Mouse (Mus musculus) adrenal gland, adult (tissue): ENCODE data around the gene Lurap1l.
A peak's percentile ranks its signal among the peaks of the same experiment; 100 is the strongest.

Experiments
- DNase-seq, 2 experiments: peaks; one replicate each; pipeline ENCODE4 v3.0.0; 2022 to 2023; ENCODE audit warnings: low spot score in 1 of 2; ENCODE audit not compliant: inconsistent age in 2 of 2

Lurap1l gene

DNA sequence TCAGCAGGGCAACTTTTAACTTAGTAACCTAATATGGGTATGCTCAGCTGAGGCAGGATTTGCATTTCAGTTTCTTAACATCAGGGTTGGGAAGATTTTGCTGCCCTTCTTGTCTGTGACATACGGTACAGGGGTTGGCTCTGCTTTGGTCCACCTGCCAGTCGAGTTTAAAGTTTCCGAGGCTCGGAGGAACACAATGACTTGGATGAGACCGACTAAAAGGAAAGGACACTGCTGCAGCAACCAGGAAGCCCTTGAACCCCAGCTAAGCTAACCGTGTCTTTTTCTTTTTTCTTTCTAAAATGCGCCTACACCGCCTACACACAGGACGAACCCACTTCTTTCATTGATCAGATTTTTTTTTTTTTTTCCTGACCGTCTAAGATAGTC lies at the start of gene Lurap1l:
Lurap1l (plus strand) TSS at position 166 of the 390 bp plus-strand sequence.
- DNase-seq = peak; percentile 54 to 87

DNA sequence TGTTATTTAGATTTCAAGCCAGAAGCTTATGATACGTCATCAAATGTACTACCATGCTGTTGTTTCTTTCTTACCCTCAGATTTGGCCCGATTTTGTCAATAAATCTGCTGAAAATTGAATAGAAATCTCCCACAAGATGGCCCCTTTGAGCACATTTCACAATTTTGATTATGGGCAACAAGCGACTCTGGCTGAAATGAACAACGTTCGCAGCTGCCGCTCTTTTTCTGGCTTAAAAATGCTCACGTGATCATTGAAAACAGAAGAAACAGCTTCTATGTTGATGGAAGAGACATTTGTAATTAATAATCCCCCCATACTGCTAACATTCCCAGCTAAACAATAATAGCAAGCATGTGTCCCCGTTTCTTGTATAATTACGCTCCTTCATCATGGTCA lies 47.5 kb upstream of the Lurap1l start:
- no peak for DNase-seq

DNA sequence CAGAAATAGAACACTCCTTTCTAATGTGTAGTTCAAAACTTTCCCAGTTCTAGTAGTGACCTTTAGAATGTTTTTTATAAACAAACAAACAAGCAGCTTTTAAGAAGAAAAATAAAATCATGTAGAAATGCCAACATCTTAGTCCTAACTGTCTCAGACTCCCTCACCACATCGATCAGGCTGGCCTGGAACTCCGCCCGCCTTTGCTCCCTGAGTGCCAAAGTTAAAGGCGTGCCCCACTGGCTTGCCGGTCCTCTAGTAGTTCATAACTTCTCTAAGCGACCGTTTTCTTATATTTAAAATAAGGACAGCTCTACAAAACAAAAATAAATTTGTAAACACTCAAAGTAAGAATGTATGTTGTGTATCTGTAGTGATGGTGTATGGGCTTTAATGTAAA lies 46.5 kb upstream of the Lurap1l start:
- DNase-seq = no peak

DNA sequence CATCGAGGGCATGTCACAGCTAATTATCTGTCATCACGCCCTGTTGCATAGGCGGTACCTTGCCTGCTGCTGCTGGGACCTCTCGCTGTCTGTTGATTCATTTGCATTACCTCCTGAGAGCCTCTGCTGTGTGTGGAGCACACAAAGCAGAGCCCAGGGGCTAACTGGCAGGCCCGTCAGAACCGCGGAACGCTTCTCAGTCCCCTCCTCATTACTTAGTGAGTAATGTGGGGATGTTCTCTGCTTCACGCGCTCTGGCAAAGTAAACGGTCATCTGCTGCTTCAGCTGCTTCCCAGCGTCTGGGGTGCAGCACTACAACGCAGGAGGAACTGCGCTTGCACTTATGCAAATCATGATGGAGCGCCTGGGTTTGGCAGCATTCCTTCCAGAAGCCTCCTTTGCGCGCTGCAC lies 45.9 kb upstream of the Lurap1l start:
- peak; percentile 10 to 63 for DNase-seq

DNA sequence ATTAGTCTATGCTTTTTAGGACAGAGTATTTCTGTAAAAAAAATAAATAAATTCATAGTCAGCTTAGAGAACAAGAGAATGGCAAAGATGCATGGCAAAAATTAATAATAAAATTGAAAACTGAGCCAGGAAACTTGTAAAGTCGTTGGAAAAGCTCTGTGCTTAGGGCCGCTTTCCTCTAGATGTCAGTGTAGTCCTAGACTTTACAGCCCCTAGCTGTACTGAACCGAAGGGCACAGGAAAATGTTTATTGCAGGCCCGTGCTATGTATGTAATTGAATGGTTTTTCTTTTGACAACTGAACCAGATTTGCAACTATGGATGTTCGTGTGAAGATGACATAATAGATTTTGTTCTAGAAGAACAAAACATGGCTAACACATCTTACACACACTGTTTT lies 44.4 kb upstream of the Lurap1l start:
- DNase-seq = peak in 1 of 2 experiments; percentile 47

DNA sequence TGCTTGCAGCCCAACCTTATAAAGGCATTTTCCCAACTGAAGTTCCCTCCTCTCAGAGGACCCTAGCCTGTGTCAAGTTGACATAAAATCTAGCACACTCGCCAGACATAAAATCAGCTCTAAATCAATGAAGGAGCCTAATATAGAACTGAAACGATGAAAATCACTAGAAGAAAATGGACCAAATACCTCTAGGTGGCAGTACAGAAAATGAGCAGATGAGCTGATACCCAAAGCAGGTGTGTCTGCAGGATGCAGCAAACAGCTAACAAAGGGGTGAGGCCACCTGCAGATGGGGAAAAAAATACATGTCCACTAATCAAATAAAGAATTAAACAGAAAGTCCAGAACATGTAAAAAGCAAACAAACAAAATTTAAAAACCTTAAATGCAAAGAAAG lies 40.8 kb upstream of the Lurap1l start:
- DNase-seq = no peak

DNA sequence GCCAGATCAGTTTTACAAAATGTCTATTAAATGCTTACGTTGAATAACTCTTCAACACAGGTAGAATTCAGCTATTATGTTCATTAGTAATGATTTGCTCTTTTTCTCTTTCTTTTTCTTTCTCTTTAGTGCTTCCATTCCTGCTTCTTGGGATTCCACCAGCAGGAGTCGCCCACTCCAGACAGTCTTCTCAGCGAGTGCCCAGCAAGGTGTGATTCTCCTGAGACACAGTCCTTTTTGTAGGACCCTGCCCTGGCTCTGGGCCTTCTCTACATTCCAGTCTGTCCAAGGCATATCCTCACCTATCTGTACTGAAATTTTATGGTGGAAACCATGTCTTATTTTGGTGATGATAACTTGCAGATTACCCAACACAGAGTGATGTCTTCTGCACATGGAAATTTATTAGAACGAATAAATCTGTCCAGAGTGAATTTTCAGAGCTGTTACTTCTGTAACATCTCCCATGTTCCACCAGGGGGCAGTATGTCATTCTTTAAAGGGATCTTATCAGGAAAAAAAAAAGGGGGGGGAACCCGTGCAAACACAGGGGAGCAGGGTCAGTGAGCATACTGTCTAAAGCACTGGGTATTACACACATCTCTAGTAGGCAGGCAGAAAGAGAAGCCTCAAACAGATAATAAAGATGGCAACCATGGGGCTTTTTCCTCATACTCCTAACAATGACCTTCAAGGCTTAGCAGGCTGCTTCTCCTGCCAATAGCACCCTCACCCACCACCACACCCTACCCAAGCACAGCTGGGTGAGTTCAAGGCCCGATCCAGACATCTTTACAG lies 37.4 kb upstream of the Lurap1l start:
- DNase-seq = peak in 1 of 2 experiments; percentile 67

DNA sequence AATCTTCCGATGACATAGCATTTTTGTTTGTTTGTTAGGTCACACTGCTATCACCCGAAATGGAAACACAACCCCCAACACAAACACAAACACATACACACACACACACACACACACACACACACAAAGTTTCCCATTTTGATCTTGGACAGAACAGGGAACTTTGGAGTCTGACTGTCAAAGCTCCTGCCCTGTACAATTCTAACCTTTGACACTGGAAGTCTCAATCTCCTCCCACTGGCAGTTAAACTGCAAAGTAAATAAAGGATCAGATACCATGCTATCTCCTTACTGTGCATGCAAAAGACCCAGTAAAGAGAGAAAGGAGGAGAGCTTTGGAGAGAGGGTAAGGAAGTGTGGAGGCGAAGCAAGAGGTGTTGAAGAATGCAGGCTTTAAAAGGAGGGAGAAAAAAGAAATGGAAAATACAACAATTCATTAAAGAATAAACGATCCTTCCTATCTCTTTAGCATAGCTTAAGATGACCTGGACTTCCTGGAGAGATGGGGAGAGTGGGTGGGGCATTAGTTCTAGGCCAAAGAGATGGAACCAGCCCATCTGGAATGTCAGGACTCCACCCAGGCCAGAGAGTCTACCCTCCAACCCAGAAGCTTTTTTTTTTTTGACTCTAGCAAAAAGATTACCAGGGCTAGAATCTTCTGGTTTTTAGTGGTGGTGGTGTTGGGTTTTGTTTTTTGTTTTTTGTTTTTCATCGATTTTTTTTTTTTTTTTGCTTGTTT lies 36.2 kb upstream of the Lurap1l start:
- DNase-seq = no peak

DNA sequence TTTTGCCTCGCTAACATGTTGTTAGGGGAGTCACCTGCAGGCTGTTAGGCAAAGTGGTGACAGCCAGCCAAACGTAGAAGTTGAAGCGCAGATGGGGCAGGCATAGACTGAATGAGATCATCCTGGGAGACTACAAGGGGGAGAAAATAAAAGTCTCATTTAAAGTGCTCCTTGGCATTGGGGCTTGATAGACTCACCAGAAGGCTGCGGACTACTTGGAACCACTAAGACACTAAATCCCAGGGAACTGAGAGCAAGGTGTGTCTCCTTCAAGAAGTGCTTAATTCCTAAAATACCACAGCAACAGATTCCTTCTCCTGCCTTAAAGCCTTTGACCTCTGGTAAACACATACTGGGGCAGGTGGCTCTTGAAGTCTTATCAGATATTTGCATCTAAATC lies 35.4 kb upstream of the Lurap1l start:
- no peak for DNase-seq

DNA sequence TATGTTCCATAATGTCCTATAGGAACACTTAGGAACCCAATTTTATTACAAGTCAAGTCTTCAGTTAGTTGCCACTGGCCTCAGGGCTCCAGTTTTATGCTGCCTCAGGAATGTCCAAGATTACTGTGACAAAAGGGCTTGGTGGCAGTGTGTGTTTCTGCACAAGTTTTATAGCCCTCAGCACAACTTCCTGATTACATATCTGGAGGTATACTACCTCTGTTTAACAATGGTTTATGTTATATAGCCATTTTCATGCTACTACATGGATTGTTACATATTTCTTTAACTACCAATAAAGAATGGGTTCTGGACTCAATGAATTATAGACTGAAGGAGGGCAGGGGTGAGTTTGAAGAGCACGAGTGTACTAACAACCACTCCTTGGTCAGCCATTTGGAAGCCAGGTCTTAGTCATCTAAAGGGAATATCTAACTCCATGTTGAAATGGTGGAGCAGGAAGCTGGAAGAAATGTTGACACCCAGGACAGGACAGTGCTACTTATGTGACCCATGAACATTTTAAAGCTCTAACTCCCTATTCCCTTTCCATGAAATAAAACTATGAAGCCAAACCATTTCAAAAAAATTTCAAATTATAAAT lies 28.3 kb upstream of the Lurap1l start:
- DNase-seq = no peak

DNA sequence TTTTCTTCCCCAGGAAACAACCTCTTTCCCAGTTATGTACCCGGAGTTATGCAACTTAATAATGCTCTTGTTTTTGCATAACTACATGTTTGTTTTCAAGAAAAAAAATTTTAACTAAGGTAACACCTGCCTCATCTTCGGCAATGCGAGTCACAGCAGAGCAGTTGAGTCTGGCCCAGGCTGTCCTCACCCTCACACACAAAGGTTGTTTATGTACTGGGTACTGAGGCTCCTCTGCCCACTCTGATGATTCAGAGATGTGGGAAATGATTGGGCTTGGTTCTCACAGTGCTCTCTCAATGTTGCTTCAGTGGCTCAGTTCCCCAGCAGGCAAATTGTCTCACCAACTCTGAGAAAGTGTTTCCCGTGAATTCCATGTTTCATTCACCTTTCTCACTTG lies 23.8 kb upstream of the Lurap1l start:
- no peak for DNase-seq

DNA sequence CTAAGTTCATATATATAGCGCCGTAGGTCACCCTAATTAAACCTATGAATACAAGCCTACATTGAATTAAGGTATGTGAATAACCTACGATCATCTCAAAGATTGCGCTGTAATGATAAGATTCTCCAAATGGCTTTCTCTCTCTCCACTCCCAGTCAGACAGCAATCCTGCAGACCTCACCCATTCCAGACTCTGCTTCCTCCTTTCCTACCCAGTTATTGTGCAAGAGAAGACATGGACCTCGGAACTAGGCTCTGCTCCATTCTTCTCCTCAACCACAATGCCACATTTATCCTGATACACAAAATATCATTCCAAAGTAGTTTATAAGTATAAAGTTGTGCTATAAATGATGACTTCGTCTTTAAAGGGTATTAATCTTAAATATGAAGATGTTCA lies 19.4 kb upstream of the Lurap1l start:
- no peak for DNase-seq

DNA sequence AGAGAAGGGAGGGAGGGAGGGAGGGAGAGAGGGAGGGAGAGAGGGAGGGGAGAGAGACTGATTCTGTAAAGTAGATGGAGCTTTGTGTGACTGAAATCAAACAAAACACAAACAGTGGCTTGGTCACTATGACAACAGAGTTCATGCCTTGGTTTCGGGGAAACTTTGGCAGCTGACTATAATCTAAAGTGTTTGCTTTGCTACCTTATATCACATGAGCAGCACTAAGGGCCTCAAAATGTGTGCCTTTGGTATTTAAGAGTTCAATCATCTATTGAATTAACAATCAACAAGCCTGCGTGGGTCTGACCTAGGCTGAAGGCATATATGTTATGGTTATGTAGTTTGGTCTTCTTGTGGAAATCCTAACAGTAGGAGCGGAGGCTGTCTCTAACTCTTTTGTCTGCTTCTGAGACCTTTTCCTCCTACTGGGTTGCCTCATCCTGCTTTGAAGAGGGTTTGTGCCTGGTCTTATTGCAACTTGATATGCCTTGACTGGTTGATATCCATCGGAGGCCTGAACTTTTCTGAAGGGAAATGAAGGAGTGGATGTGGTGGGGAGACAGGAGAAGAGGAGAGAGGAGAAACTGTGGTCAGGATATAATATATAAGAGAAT lies 15.1 kb upstream of the Lurap1l start:
- DNase-seq = no peak

DNA sequence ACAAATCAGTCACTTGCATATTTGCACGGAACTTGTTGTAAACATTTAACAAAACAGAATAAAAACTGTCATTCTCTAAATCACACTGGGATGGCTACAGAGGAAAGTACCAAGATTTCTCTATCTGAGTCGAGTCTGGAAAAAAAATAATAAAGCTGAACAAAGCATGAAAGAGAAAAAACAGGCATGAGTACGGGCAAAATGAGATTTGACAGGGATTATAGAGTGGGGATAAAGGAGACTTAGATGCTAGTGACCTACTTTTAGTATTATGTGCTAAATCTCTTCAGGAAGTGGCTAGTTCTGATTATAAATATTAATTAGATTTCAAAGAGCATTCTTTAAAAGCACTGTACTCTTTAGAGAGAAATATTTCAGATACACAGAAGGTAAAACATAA lies 3.7 kb upstream of the Lurap1l start:
- no peak for DNase-seq

DNA sequence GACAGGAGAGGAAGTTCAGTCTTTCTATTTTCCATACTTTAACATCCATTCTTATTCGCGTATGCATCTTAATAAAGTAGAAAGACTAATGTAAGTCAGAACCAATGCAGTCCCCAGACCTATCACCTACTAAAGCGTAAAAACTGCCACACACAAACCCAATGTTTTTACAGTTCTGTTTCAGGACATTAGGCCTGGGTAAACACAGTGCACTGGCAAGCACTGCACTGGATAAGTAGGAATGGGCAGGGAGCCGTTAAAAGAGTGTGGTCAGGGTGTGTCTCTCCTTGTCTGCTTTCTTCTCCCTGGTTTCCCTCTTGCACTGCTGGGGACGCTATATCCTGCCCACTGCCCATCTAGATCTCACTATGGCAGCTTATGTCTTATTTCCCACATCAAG lies 2.5 kb upstream of the Lurap1l start:
- DNase-seq = no peak

DNA sequence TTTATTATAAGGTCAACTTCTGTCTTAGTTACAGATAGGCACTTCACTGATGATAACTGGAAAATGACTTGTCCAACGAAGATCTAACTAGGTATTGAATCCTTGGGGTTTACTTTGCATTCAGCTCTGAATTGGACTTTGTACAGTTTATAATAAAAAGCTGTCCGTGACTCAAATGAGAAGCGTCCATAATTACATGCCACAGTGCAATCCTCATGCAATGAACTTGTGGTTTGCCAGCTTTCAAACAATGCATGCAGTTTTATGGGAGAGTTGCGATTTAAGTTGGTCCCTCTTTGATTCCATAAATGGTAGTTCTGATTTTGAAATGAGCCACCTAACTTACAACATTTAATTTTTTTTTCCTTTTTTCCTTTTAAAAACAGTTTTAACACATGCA lies 1.5 kb upstream of the Lurap1l start:
- no peak for DNase-seq

DNA sequence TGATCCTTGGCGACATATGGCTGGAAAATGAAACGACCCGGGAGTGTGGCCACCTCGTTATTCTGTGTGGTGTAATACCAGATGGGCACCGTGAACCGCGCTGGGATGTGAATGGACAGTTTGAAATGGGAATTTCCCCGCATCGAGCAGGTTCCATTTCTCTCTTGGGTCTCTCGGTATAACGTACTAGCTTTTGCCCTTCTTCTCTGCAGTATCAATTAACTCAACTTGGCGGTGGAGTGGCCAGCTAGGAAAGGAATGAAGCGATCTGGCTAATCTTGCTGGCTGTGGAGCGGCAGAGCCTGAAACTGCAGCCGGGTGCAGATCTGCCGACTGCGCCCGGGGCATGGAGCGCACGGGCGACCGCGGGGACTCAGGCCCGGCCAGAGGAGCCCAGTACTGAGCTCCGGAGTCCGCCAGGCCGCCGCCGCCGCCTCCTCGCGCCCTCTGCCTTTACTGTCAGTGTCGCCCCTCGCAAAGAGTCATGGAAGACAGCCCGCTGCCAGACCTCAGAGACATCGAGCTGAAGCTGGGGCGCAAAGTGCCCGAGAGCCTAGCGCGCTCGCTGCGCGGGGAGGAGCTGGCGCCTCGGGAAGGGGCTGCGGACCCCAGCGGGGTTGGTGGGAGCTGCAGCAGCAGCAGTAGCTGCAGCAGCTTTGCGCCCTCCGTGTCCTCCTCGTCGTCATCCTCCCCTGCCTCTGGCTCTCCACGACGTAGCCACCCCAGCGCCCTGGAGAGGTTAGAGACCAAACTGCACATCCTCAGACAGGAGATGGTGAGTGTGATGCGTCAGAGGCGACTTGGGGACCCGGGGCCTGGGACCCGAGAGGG lies 640 bp downstream of the Lurap1l start:
- DNase-seq = peak; percentile 57 to 86

DNA sequence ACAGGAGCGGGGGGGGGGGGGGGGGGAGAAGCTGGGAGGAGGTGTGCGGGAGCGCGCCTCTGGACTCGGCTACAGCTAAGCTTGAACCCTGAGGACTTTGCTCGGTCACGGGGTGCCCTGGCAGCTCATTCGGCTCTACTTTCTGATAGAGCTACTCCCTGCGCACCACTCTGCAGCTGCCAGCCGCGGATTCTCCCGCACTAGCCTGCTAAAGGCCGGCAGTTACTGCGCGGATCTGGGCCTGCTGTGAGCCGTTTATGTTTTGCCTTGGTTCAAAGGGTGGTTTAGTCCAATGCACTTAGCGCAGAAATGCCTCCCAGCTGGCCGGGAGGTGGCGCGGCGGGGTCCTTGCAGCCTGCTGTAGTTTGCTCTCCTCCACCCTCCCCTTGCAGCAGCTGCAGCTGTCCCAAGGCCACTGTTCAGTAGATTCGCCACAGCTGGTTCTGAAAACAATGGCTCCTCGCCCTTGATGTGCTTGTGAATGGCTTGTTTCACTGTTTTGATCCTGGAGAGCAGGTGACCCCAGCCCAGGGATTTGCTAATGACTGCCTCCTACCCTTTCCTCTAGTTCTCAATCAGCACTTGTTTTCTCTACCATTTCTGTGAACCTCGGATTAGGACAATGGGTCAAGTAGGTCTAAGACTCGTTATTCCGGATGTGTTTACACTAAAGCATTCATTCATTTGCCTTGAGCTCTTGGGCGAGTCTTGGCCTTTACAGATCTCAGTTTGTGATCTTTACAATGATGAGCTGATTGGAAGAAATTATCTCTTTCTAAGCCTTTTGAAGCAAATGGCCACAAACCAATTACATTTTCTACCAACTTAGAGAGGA lies 1.5 kb downstream of the Lurap1l start:
- DNase-seq = peak; percentile 87 to 95

DNA sequence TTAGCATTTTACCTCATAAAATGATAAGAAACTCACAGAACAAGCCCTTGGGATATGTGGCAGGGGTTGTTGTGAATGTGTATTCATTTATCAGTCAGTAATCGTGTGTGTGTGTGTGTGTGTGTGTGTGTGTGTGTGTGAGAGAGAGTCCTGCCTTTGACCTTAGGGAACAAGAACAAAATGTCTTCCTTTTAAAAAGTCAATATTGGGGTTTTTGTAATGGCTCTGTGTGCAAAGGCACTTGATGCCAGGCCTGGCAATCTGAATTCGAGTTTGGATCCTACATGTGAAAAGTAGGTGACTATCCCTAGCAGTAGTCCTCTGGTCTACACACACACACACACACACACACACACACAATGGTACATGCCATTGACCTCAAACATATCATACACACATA lies 4.8 kb downstream of the Lurap1l start:
- DNase-seq = no peak

DNA sequence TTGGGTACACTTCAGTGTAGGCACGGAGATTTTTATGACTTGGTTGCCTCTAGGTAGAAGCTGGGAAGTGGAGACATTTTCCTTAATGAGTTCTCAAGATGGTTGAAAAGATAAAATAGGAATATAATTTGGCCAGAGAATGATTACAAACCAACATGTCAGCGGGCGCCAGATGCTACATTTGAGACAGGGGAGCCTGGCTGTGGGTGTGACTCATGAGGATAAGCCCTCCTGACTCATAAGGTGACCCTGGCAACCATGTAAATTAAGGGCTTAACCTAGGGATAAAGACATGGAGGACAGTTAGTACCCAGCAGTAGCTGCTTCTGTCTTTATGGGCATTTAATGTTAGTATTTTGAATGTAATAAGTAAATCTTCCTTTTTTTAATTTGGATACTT lies 6.2 kb downstream of the Lurap1l start:
- DNase-seq = peak in 1 of 2 experiments; percentile 40
